Mouse (Mus musculus): ENCODE measurements around the gene Syap1. TPM values are rescaled to one million over a fixed set of nuclear protein-coding genes. Genes with fewer than 3 reads are reported as not detected.
A peak's percentile ranks its signal among the peaks of the same experiment; 100 is the strongest.
"Not testable (repeated sequence)": the region's sequence is repeated elsewhere in the genome, so short reads cannot be mapped to it uniquely, and the experiment has no call there.

Syap1 gene
- polyA plus RNA-seq, 1 experiment from 2014 or later, result 30.7 TPM

- no peak overlapping the region for H3K9ac ChIP-seq
- ATAC-seq (replicated peaks), result no peak
- no peak overlapping the region for H3K4me3 ChIP-seq
- no peaks in the 10 kb centered on the region for H3K27me3 ChIP-seq (replicated peaks)
- no peaks in the 10 kb centered on the region; the same call in 1 of the 2 replicates for H3K36me3 ChIP-seq (replicated peaks)
- H3K4me2 ChIP-seq, result no peak overlapping the region
- no peak overlapping the region for H3K27ac ChIP-seq
- no peaks in the 10 kb centered on the region for H3K4me1 ChIP-seq
- no peaks in the 10 kb centered on the region for H3K9me3 ChIP-seq
- WGBS, result 87% methylated on average over 2 of the region's 2 CpGs
These were observed 14.5 kb downstream of the Syap1 start for GRCm38 (mm10) chrX:162873761-162874160.

GRCm38 (mm10) chrX:162871734-162872517, 16.3 kb downstream of the Syap1 start:
- Histone ChIP-seq H3K4me2 (no peak overlapping the region), H3K4me3 (no peak overlapping the region), H3K36me3 (replicated peaks) (no peaks in the 10 kb centered on the region; the same call in 1 of the 2 replicates), H3K9ac (no peak overlapping the region), H3K9me3 (no peaks in the 10 kb centered on the region), H3K27me3 (replicated peaks) (no peaks in the 10 kb centered on the region), H3K4me1 (no peaks in the 10 kb centered on the region), H3K27ac (no peak overlapping the region)
- 37% methylated on average over 4 of the region's 4 CpGs for WGBS
- ATAC-seq (replicated peaks), result no peak

DNA sequence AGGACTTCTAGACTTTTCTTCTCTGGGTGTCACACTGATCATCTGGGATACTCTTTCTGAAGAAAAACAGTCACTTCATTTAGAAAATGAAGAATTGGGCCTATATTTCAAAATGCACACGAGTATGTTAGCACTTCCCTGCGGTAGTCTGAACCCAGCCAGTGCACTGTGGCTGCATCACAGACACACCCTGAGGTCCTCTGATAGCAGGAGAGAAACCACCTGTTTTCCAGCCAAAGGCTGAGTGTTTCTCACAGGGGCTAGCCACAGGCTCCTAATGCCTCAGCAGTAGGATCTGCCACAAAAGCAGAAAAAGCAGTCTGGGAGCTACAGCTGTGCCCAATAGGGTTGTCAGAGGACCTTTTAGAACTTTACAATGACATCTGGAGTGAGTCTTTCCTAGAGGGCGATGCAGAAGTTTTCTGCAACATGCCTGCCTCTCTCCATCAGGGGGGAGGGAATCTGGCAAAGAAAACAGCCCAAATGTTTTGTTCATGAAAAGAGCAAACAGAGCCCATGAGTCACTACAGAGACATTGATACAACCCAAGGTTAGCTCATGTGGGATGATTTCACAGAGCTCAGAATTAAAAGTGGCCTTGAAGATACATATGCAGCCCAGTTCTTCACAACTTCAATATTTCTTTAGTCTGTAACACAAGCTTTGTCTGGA, 19.8 kb downstream of the Syap1 start:
- H3K9me3 ChIP-seq, result no peaks in the 10 kb centered on the region

DNA sequence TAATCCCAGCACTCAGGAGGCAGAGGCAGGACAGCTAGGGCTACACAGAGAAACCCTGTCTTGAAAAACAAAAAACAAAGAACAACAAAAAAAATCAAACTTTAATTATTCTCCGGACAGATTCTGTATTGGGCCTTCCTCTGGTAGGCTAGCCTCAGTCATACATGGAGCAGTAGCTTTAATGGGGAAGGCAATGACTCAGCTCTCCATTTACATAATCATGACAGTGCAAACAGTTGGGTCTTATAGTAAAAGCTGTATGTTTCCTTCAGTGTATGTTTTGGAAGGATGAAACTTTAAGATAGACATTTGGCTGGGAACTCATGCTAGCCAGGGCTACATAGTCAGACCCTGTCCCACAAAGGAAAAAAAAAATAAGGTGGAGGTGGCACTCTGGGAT, 39.6 kb downstream of the Syap1 start:
- Histone ChIP-seq H3K36me3 (replicated peaks) (no peaks in the 10 kb centered on the region), H3K4me3 (no peak overlapping the region), H3K9me3 (no peaks in the 10 kb centered on the region), H3K27me3 (replicated peaks) (no peaks in the 10 kb centered on the region), H3K27ac (no peak overlapping the region), H3K4me1 (no peaks in the 10 kb centered on the region), H3K9ac (no peak overlapping the region), H3K4me2 (no peak overlapping the region)
- no peak for ATAC-seq (replicated peaks)
- 87% methylated on average over 1 of the region's 1 CpGs for WGBS

More for the DNA sequence above, 19.8 kb downstream of the Syap1 start:
- H3K4me3 ChIP-seq, result no peak overlapping the region
- no peak overlapping the region for H3K9ac ChIP-seq
- ATAC-seq (replicated peaks), result no peak
- H3K4me2 ChIP-seq, result no peak overlapping the region
- no peaks in the 10 kb centered on the region; the same call in 1 of the 2 replicates for H3K36me3 ChIP-seq (replicated peaks)
- H3K27me3 ChIP-seq (replicated peaks), result no peaks in the 10 kb centered on the region
- 79% methylated on average over 3 of the region's 3 CpGs for WGBS
- H3K4me1 ChIP-seq, result no peaks in the 10 kb centered on the region
- no peak overlapping the region for H3K27ac ChIP-seq

DNA sequence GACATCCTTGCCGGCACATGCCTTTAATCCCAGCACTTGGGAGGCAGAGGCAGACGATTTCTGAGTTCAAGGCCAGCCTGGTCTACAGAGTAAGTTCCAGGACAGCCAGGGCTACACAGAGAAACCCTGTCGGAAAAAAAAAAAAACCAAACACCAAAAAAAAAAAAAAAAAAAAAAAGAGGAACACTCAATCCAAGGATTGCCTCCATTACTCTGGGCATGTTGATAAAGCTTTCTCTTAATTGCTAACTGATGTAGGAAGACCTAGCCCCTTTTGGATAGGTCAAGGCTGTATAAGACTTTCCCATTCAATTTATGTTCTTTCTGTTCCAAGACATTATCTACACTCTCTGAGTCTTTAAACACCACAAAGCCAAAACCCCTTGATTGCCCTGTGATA, 42.7 kb downstream of the Syap1 start:
- H3K27me3 ChIP-seq (replicated peaks), result no peaks in the 10 kb centered on the region
- H3K4me2 ChIP-seq, result no peak overlapping the region
- no peak overlapping the region for H3K9ac ChIP-seq
- no peak for ATAC-seq (replicated peaks)
- no peaks in the 10 kb centered on the region for H3K36me3 ChIP-seq (replicated peaks)
- no peaks in the 10 kb centered on the region for H3K9me3 ChIP-seq
- H3K27ac ChIP-seq, result no peak overlapping the region
- WGBS, result 85% methylated on average over 3 of the region's 3 CpGs
- no peaks in the 10 kb centered on the region for H3K4me1 ChIP-seq
- no peak overlapping the region for H3K4me3 ChIP-seq

- no peaks in the 10 kb centered on the region for H3K9me3 ChIP-seq
- H3K9ac ChIP-seq, result no peak overlapping the region
- H3K4me1 ChIP-seq, result no peaks in the 10 kb centered on the region
- no peak overlapping the region for H3K27ac ChIP-seq
- 72% methylated on average over 8 of the region's 8 CpGs for WGBS
- H3K27me3 ChIP-seq (replicated peaks), result no peaks in the 10 kb centered on the region
- H3K4me3 ChIP-seq, result no peak overlapping the region
- H3K36me3 ChIP-seq (replicated peaks), result no peaks in the 10 kb centered on the region
- ATAC-seq (replicated peaks), result no peak
- H3K4me2 ChIP-seq, result no peak overlapping the region
These were observed 43.7 kb downstream of the Syap1 start for GRCm38 (mm10) chrX:162844447-162845100.

DNA sequence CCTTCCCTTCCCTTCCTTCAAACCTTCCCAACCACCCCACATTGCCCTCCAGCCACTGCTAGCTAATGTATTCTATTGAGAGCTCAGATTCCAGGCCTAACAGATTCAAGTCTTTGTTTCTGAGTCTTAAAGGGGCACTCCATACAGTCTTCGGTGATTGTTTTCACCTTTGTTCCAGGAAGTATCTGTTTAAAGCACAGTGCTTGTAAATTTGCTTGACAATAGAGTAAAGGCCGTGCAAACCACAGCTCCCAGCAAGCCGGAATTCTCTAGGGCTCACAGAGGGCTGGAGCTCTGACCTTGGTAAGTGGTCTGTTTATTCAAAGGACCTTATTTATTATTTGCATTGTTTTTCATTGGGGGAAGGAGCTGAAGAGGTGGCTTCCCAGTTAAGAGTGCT, 56.1 kb downstream of the Syap1 start:
- no peak for ATAC-seq (replicated peaks)
- Histone ChIP-seq H3K4me3 (no peak overlapping the region), H3K4me2 (no peak overlapping the region), H3K36me3 (replicated peaks) (no peaks in the 10 kb centered on the region), H3K27ac (no peak overlapping the region), H3K4me1 (peaks cover 3% of the 10 kb centered on the region), H3K9me3 (no peaks in the 10 kb centered on the region), H3K9ac (no peak overlapping the region), H3K27me3 (replicated peaks) (no peaks in the 10 kb centered on the region)
- WGBS, result 28% methylated on average over 3 of the region's 3 CpGs

DNA sequence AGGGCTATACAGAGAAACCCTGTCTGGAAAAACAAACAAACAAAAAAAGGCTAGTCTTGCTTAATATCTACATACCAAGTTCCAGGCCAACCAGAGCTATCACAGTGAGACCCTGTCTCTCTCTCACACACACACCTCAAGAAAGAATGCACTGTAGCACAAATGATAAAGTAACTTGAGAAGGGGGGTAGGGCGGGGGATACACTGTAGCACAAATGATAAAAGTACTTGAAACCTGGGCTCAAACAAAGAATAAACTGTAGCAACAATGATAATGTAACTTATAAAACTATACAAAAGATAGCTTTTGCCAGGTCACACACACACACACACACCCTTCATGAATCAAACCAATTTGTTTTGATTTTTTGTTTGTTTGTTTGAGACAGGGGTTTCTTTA, 56.7 kb downstream of the Syap1 start:
- Histone ChIP-seq H3K27ac (no peak overlapping the region), H3K4me2 (no peak overlapping the region), H3K36me3 (replicated peaks) (no peaks in the 10 kb centered on the region), H3K27me3 (replicated peaks) (no peaks in the 10 kb centered on the region), H3K4me1 (peaks cover 3% of the 10 kb centered on the region), H3K9me3 (no peaks in the 10 kb centered on the region), H3K4me3 (no peak overlapping the region), H3K9ac (no peak overlapping the region)
- no peak for ATAC-seq (replicated peaks)
- WGBS, result 64% methylated on average over 1 of the region's 1 CpGs

DNA sequence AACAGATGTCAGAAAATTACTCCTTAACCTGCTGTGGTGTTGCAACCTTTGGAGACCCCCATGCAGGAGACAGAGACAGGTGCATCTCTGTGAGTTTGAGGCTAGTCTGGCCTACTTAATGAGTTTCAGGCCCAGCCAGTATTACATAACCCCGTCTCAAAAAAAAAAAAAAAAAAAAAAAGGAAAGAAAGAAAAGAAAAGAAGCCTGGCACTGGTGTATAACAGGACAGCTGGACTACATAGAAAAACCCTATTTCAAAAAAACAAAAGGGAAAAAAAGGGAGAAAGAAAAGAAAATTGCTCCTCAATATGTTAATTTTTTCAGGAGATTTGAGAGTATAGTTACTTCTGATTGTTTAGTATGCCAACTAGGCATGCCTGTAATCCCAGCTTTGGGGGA, 57.2 kb downstream of the Syap1 start:
- Histone ChIP-seq H3K4me3 (no peak overlapping the region), H3K27ac (no peak overlapping the region), H3K27me3 (replicated peaks) (no peaks in the 10 kb centered on the region), H3K36me3 (replicated peaks) (no peaks in the 10 kb centered on the region), H3K9ac (no peak overlapping the region), H3K4me1 (peaks cover 3% of the 10 kb centered on the region), H3K4me2 (no peak overlapping the region), H3K9me3 (no peaks in the 10 kb centered on the region)
- 17% methylated on average over 1 of the region's 1 CpGs for WGBS
- no peak for ATAC-seq (replicated peaks)

GRCm38 (mm10) chrX:162830313-162830712, 57.9 kb downstream of the Syap1 start:
- H3K36me3 ChIP-seq (replicated peaks); H3K4me1 ChIP-seq; H3K4me2 ChIP-seq; H3K9me3 ChIP-seq; H3K27ac ChIP-seq; H3K9ac ChIP-seq; ATAC-seq (replicated peaks); H3K4me3 ChIP-seq; H3K27me3 ChIP-seq (replicated peaks): not testable (repeated sequence)
- WGBS, result 66% methylated on average over 2 of the region's 2 CpGs

DNA sequence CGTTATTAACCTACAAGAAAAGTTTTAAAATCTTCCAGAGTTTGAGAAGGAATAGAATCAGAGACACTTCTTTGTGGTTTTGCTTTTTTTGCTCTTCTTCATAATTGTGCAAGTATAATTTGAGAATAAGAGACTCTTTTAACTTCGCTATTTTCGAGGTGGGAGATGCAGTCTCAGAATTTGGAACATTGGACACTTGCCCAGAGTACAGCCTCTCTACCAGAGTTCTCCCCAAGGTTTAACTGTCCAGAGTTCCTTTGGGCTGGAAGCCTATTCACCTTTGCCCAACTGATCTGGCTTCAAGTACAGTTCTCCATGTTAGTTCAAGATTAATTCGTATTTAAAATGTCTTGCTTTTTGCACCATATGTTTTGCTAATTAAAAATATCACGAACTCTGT, 58.5 kb downstream of the Syap1 start:
- Histone ChIP-seq H3K4me1 (peaks cover 3% of the 10 kb centered on the region), H3K4me3 (peak overlapping the region; percentile 59), H3K36me3 (replicated peaks) (no peaks in the 10 kb centered on the region), H3K9ac (no peak overlapping the region), H3K9me3 (no peaks in the 10 kb centered on the region), H3K27ac (no peak overlapping the region), H3K4me2 (peak overlapping the region; percentile 33), H3K27me3 (replicated peaks) (no peaks in the 10 kb centered on the region)
- 43% methylated on average over 5 of the region's 5 CpGs for WGBS
- ATAC-seq (replicated peaks), result no peak

DNA sequence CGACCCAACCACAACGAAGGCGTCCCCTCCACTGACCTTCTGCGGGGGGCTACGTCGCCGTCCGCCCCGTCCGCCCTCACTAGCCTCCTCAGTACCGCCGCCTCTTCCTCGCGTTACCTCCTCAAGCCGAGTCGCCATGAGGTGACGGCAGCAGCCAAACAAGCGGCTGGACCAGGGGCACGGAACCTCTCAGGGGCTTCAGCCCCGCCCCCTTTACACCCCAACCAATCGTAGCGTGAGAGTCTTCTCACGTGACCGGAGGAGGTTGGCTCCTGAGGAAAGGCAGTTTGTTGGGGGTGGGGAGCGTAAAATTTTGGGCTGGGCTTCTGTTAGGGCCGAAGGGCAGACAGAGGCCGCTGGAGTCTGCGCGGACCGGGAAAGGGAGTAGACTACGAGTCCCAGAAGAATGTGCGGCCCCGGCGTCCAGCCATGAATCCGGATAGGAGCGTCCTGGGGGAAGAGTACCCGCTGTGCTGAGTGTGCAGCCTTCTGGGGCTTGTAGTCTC, 59.0 kb downstream of the Syap1 start, which contains the start of gene Txlng:
Gene Txlng, minus strand, starts transcription at position 252 of the 506 bp plus-strand sequence.
- Histone ChIP-seq H3K4me1 (peaks cover 3% of the 10 kb centered on the region), H3K4me3 (peak within 1 kb of the TSS; percentile 59), H3K9ac (peak within 1 kb of the TSS; percentile 50), H3K4me2 (peak within 1 kb of the TSS; percentile 81), H3K27ac (peak within 1 kb of the TSS; percentile 55; the same call in 1 of the 2 replicates), H3K36me3 (replicated peaks) (no peaks in the 10 kb centered on the region), H3K9me3 (no peaks in the 10 kb centered on the region), H3K27me3 (replicated peaks) (no peaks in the 10 kb centered on the region)
- peak; percentile 99 for ATAC-seq (replicated peaks)
- 27% methylated on average over 37 of the region's 37 CpGs for WGBS

Data from midbrain, embryonic 15.5 days (tissue).